Mouse (Mus musculus): ENCODE measurements around the gene Kcna1. TPM values are rescaled to one million over a fixed set of nuclear protein-coding genes. Genes with fewer than 3 reads are reported as not detected.
A peak's percentile ranks its signal among the peaks of the same experiment; 100 is the strongest.

The Kcna1 gene
- total RNA-seq, 2 experiments from 2014 or later, result 114 to 118 TPM

DNA sequence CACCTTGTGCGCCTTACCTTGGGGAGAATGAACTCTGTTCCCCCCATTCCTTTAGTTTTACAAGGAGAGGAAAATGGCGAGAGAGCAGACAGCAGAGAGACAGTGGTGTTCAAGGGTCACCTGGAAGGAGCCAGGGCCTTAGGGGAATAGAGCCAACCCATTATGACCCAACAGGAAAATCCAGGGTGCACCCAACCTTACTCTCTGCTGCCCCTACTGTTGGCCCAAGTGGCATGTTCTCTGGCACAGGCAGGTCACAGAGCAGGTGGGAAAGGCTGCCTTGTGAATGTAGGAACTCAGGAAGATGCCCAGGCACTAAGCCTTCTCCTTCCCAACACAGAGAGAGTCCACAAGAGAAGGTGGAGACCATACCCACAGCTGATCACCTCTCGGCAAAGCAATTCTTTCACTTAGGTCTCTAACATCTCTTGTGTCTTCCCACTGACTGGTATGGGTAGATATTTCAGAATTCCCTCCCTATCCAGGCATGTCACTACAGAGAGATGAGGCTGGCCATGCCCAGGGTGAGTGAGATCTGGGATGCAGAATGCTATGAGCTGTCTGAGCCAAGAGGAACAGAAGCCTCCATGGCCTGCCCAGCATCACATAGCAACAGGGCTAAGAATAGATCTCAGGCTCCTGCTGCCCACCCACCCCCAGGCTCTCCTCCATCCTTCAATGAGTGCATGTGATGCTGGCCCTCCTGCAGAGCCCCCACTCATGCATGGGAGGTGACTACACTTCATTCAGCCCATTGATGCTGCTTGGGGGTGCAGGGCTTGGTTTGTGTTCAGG lies 46.8 kb downstream of the Kcna1 start:
- DNase-seq (ENCODE audit: low spot score in 2 of 2), result peak; percentile 43 to 71

DNA sequence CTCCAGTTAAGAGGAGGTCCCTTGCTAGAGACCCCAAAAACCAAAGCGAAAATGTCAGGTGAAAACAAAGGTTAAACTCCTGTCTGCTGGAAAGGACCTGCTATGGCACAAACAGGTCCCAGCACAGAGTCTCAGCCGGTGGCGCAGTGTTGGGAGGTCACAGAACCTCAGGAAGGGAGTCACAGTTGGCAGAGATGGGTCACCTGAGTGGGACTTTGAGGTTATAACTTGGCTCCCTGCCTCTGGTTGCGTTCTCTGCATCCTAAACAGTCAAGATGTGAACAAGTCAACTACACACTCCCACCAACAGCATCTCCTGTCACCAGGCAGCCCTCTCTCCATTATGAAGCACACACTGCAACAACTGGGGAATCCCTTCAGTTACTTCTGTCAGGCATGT lies 48.4 kb downstream of the Kcna1 start:
- no peak for DNase-seq (ENCODE audit: low spot score in 2 of 2)

DNA sequence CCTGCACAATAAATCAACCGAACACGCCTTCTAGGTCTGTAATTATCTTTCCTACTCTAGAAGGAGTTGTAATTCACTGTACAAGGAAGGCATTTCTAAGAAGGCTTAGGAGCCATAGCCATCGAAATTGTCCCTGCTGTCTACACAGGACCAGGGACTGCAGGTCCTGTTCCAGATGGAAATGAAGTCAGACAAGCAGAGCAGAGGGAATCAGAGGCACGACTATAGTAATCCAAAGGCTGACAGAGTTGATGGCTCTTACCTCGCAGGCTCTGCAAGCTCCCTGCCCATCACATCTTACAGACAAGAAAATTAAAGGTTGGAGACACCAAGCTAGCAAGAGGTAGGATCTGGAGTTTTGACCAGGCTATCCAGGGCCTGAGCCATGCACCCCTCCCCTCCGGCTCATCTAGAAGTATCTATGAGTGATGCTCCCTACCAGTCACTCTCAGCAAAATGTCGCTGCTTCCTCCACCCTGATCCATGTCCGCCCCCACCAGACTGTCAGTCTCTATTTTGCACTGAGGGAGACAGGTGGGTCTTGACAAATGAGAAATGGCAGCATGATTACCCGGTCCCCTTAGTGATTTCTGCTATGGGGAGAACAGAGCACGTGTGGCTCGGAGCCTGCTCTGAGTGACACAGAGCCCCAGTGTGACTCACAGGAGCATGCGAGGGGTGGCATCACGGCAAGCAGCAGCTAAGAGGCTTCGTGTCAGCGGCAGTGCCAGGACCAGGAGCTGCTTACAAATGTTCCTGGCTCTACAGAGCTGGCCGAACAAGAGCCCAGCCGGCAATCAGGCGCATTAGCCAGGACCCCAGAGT lies 50.2 kb downstream of the Kcna1 start:
- peak; percentile 41 to 67 for DNase-seq (ENCODE audit: low spot score in 2 of 2)

DNA sequence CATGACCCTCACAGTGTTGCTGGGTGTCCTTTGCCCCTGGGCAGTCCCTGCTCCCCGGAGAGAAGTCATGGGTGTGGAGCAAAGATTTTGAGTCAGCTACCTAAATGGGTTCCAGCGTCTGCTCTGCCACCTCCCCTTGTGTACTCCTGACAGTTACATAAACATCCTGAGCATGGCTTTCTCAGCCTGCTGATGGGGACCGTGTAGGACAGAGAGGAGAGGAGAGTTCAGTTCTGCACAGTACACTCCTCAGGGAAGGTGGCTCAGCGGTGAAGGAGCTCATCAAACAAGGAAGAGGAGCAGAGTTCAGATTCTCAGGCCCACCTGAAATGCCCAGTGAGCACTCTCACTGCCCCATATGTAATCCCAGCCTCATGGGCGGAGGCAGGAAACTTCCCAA lies 51.1 kb downstream of the Kcna1 start:
- DNase-seq (ENCODE audit: low spot score in 2 of 2), result peak in 1 of 2 experiments; percentile 45

DNA sequence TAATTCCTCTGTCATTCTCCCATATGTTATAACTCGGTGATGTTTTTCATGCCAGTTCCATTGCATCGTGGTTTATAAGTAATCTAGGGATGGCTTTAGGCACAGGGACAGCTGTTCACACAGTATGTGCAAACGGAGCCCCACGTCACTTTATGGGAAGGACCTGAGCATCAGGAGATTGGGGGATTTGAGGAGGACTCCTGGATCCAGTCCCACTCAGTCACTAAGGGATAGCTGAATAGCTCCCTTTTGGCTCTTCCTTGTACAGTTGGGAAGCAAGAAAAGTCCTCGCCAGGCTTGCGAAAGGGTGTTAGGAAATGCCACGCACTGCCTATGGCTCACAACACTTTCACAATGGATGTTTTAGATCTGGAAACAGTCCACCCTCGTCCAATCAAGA lies 51.8 kb downstream of the Kcna1 start:
- DNase-seq (ENCODE audit: low spot score in 2 of 2), result peak in 1 of 2 experiments; percentile 50

DNA sequence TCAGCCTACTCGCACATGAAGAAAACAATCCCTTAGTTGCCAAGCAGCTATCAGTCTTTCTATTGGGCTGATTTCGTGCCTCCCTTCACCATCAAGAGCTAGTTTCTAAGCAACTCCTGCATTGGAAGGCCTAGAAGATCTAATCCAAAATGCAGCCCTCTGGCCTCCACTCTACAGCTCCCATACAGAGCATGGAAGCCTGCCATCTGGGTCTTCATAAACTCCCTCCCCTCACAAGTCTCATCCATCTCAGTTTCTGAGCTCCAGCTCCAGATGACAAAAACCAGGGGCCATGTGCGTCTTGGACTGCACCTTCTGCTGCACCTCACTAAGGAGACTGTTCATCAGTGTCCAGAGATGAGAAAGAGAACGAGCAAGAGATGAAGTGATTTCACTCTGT lies 52.8 kb downstream of the Kcna1 start:
- DNase-seq (ENCODE audit: low spot score in 2 of 2), result no peak

Other genes starting within 250 kb of the Kcna1 start
- 1 to 10 TPM; 1.6 to 2.0 TPM for gene Kcna5, start 111.0 kb downstream of the Kcna1 start, total RNA-seq (2021)
- gene Kcna6, start 94.3 kb upstream of the Kcna1 start, total RNA-seq (2021), result 10 to 100 TPM; 47.2 to 54.8 TPM
- gene Ndufa9, start 202.8 kb upstream of the Kcna1 start, total RNA-seq (2021), result 100 to 1,000 TPM; 153 to 154 TPM
- gene Akap3, start 206.7 kb upstream of the Kcna1 start, total RNA-seq (2021), result under 1 TPM; 0.10 to 0.25 TPM

All from layer of hippocampus, adult 18-20 months (tissue).